Mouse (Mus musculus): ENCODE measurements around the gene Rab38.

The Rab38 gene

GRCm38 (mm10) chr7:88429786-88430691, at the start of gene Rab38:
Gene Rab38, plus strand, starts transcription at chr7:88430273.
- DNase-seq (ENCODE audit: extremely low read depth, low read depth) = peak; percentile 84

GRCm38 (mm10) chr7:88394568-88394967, 35.5 kb upstream of the Rab38 start:
- no peak for DNase-seq (ENCODE audit: extremely low read depth, low read depth)

- DNase-seq (ENCODE audit: extremely low read depth, low read depth) = no peak
These were observed 34.3 kb upstream of the Rab38 start for GRCm38 (mm10) chr7:88395745-88396144.

GRCm38 (mm10) chr7:88405311-88405710, 24.8 kb upstream of the Rab38 start:
- no peak for DNase-seq (ENCODE audit: extremely low read depth, low read depth)

GRCm38 (mm10) chr7:88406466-88406865, 23.6 kb upstream of the Rab38 start:
- no peak for DNase-seq (ENCODE audit: extremely low read depth, low read depth)

GRCm38 (mm10) chr7:88421821-88422220, 8.3 kb upstream of the Rab38 start:
- DNase-seq (ENCODE audit: extremely low read depth, low read depth) = no peak

- DNase-seq (ENCODE audit: extremely low read depth, low read depth) = peak; percentile 95
These were observed 6.2 kb upstream of the Rab38 start for GRCm38 (mm10) chr7:88423889-88424288.

GRCm38 (mm10) chr7:88425744-88426143, 4.3 kb upstream of the Rab38 start:
- no peak for DNase-seq (ENCODE audit: extremely low read depth, low read depth)

DNA sequence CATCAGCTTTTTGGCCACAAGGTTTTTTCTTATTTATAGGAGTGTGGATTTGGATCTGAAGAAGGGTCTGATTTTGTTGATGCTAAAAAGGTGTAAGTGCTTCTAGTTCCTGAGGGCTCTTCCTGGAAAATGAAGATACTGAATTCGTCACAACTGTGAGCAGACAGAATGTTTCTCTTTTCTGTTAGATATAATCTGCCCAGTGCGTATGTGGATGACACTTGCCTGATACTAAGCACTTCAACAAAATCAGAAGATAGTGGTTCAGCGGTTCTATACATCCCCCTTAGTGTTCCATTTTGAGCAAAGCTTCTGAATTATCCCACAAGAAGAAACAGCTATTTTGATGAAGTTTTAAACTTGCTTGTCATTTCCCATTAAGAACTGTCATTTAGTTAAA, 2.6 kb upstream of the Rab38 start:
- DNase-seq (ENCODE audit: extremely low read depth, low read depth) = no peak

DNA sequence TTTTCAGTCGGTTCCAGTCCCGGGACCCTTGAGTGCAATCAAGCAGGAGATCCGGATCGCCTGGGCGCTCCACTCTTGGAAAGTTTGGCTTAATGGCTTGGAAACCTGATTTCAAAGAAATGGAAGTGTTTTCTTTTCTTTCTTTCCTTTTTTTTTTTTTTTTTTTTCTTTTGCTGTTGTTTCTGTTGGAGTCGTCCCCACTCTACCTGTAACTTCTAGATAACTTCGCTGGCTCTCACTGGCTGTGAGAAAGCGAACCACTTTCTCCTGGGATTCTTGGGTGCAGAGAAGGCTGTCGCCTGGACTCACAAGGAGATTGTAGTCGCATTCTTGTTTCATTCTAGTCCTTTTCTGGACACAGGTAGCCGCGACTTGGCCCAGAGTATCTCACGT, 615 bp downstream of the Rab38 start:
- no peak for DNase-seq (ENCODE audit: extremely low read depth, low read depth)

DNA sequence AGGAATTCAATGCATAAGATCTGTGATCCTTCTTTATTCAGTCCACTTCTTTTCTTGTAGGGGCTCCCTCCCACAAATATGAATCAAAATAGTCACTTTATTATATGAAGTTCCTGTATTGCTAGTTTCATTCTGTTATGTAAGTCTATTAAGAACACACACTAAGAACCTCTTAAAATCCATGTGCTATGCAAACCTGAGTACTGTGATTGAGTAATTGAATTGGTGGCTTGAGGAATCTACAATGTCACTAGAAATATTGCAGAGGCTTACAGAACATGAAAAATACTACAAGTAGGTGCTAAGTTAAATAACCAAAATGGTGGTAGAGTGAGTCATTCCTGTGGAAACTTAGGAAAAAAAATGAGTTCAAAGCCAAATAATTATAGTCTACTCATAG, 10.2 kb downstream of the Rab38 start:
- no peak for DNase-seq (ENCODE audit: extremely low read depth, low read depth)

- DNase-seq (ENCODE audit: extremely low read depth, low read depth) = no peak
These were observed 12.6 kb downstream of the Rab38 start for GRCm38 (mm10) chr7:88442649-88443048.

DNA sequence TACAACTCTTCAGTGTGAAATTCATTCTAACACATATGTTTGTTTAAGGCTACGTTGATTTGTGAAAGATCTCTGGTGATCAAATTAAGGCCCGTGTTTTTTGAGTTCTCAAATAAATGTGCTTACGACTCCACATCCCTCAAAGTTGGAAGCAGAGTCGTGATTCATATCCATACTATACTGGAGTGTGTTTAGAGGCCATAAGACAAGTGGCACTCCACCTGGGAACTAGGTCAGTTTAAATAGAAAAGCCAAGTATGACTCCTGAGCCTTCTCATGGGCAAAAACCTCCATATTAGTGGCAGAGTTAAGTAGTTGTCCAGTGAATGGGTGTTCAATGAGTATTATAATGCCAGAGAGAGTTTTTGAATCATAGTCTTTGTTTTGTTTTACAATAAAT, 13.4 kb downstream of the Rab38 start:
- DNase-seq (ENCODE audit: extremely low read depth, low read depth) = no peak

GRCm38 (mm10) chr7:88445320-88445903, 15.3 kb downstream of the Rab38 start:
- no peak for DNase-seq (ENCODE audit: extremely low read depth, low read depth)

- DNase-seq (ENCODE audit: extremely low read depth, low read depth) = no peak
These were observed 23.2 kb downstream of the Rab38 start for GRCm38 (mm10) chr7:88453234-88453633.

GRCm38 (mm10) chr7:88457827-88458226, 27.8 kb downstream of the Rab38 start:
- no peak for DNase-seq (ENCODE audit: extremely low read depth, low read depth)

GRCm38 (mm10) chr7:88467754-88468153, 37.7 kb downstream of the Rab38 start:
- DNase-seq (ENCODE audit: extremely low read depth, low read depth) = no peak

DNA sequence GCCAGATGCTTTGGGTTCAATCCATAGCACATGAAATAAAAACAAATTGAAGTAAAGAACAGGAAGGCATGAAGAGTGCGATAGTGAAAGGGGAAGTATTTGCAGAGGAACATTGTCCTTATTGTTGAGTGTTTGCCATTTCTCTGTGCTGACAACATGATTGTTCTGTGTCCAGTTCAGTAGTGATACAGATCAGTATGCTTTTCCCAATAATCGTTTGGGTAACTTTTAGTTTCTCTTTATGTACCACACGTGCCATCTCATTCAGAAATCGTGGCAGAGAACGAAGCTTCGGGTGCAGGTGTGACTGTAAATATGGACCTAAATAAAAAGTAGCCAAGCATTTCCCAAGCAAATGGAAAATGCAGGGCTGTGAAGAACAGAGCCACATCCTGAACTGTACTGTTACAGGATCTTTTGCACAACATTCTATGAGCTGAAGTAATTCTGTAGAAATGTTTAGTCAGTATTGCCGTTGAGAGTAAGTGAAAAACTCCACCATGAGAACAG, 52.1 kb downstream of the Rab38 start:
- peak; percentile 85 for DNase-seq (ENCODE audit: extremely low read depth, low read depth)

GRCm38 (mm10) chr7:88482628-88483027, 52.6 kb downstream of the Rab38 start:
- peak; percentile 22 for DNase-seq (ENCODE audit: extremely low read depth, low read depth)

DNA sequence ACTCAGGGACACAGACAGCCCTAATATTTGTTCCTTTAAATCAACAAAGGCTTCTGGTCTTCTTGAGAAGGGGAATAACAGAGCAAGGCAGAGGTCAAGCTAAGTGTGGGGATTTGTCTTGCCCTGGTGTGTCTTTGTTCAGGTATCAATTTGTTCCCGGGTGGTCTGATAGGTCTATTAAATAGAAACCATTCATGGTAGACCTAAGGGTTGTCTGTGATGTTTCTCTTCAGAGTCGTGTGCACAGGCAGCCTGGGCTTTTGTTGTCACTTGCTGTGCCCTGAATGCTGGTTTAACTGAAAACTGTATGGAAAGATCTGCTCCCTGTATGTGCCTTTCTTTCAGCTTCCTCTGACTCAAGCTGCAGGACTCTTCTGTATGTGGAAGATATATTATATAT, 60.9 kb downstream of the Rab38 start:
- DNase-seq (ENCODE audit: extremely low read depth, low read depth) = no peak

GRCm38 (mm10) chr7:88502217-88502817, 72.2 kb downstream of the Rab38 start:
- peak; percentile 23 for DNase-seq (ENCODE audit: extremely low read depth, low read depth)

GRCm38 (mm10) chr7:88509748-88510147, 79.7 kb downstream of the Rab38 start:
- no peak for DNase-seq (ENCODE audit: extremely low read depth, low read depth)

Measured in MEL-GATA-1-ER (cell line).